Mouse (Mus musculus) spleen, adult 12 weeks (tissue): ENCODE measurements around the gene Tmtc1.

Experiments
- DNase-seq: peaks from one replicate; pipeline ENCODE4 v3.0.0; 2022; ENCODE audit warnings: low spot score

Gene Tmtc1

DNA sequence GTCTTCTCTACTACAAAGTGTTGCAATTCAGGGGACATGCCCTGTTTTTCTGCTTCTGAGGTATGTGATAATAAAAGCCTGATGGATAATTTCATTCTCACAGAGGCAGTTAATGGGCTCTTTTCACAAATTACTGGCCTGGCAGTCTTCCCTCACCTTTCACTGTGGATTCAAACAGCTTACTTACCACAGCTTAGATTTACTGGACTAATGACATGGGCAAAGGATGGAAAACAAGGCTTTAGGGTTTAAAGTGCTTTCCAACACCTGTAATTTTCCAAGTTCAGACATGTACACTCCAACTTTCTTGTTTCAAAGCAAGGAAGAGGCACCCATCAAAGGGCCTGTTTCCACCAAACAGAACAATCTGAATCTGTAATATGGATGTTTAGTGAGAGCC lies 129.1 kb downstream of the Tmtc1 start:
- no peak for DNase-seq

DNA sequence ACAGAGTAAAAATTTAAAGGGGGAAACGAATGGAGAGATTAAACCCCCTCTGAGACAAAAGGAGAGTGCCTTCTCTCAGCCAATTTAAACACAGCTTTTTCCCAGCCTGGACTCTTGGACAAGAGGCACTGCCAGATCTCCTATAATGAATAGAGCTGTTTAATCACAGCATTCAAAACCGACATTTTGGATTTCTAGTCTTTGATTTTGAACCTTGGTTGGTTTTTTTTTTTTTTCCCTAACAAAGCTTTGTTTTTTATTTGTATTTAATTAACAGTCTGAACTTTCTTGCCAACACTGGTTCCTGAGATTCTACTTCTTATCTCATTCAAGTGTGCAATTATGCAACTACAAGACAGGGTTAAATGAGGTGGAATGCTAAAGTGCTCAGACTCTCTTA lies 133.2 kb downstream of the Tmtc1 start:
- DNase-seq: no peak

DNA sequence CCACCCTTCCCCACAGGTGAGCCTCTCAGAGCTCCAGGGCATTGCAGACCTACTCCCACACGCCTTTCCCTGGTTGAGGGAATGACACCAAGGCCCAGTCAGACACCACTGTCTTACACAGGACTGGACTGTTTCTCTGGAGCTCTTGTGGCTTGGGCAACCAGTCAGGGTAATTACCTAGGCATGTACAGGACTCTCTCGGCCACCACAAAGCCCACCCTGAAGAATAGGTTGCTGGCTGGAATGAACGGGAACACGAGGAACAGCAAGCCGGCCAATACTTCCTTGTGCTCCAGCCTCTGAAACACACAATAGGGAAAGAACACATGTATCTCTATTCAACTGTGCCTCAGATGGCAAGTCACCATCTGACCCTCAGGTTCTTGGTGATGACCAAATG lies 138.4 kb downstream of the Tmtc1 start:
- DNase-seq: no peak

- no peak for DNase-seq
These were observed 139.0 kb downstream of the Tmtc1 start for GRCm38 (mm10) chr6:148305191-148305590.

GRCm38 (mm10) chr6:148302261-148302660 lies 141.9 kb downstream of the Tmtc1 start:
- DNase-seq: no peak

DNA sequence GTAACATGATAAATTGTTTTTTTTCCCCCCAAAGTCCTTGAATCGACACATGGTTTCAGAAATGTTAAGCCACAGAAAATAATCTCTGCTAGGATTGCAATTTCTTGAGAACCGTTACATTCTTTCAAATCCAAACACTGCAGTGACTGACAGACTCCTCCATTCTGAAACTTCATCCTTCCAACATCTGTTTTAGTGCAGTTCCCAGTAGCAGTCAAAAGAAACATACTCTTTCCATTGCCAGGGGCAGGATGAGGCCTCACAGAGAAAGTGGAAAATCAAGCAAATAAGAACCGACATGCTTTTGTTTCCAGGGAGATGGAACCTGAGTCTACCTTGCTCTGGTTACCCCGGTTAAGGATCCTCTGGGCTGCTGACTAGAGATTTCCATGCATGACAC lies 147.1 kb downstream of the Tmtc1 start:
- no peak for DNase-seq

- no peak for DNase-seq
These were observed 147.8 kb downstream of the Tmtc1 start for GRCm38 (mm10) chr6:148296418-148296817.

DNA sequence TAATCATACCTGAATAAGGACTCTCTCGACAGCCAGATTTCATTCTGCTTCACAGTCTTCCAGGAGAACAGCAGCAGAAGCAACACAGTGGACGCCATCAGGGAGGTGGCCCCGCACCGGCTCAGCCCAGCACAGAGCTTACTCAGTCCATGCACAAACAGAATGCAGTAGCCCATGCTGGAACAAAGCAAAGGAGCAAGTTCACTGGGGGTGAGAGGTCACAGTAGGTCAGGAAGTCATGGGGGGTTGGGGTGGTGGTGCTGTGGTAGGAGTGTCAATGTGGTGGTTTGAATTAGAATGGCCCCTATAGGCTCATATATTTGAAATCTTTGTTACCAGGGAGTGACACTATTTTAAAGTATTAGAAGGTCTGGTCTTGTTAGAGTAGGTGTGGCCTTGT lies 149.7 kb downstream of the Tmtc1 start:
- DNase-seq: no peak

- no peak for DNase-seq
These were observed 153.3 kb downstream of the Tmtc1 start for GRCm38 (mm10) chr6:148290865-148291264.

DNA sequence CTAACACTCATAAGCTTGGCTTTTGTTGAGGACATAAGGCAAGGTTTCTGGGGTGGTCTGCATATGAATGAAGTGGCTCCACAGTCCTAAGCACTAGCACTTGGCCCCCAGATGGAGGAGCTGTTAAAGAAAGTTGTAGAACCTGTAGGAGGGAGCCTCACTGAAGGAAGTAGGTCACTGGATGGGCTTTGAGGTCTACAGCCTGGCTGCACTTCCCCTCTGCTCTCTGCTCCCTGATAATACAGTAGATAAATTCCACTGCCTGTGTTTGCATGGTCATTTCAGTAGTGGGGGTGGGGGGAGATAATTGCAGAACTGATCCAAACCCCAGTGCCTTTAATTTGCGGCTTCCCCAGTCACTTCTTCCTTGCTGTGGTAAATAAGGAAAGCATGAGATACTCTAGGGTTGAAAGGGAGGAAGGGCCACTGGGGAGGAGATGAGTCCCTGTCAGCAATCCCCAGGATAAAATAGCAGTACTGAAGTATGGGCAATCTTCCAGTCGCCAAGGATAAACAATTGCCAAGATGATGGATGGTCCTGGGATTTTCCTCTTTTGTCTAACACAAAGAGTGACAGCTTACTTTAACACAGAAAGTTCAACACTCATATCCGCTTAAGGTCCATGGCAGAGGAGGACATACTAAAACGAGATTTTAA lies 160.8 kb downstream of the Tmtc1 start:
- DNase-seq: no peak

DNA sequence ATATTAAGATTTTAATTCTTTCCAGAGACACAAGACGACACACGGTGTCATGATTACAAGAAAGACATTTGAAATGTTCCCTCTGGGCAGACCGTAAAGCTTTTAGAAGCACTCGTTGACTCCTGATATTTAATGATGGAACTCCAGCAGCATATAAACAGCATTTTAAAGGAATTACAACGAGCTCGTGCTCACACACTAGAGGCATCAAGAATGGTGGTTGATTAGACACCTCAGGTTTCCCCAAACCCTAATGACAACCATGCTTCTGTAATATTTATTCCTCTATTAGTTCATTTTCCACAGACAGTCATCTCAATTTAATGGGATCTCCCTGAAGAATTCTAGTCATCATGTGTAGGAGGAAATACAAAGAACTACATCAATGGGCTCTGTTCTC lies 164.9 kb downstream of the Tmtc1 start:
- no peak for DNase-seq

DNA sequence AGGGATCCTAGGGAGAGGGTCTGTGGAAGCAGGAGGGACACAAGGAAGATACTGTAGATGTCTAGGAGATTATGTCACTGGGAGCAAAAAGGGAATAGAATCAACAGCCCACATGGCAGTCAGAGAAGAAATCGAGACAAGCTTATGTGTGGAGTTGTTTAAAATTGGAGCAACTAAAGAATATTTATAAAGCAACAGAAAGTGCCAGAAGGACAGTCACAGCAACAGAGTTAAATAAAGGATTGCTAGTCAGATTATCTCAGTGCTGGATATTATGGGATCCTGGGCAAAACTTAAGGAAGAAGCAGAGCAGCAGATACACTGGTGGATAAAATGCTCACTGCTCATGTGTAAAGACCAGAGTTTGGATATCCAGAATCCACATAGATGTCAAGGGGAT lies 167.8 kb downstream of the Tmtc1 start:
- no peak for DNase-seq

GRCm38 (mm10) chr6:148275046-148275445 lies 169.1 kb downstream of the Tmtc1 start:
- DNase-seq: no peak

DNA sequence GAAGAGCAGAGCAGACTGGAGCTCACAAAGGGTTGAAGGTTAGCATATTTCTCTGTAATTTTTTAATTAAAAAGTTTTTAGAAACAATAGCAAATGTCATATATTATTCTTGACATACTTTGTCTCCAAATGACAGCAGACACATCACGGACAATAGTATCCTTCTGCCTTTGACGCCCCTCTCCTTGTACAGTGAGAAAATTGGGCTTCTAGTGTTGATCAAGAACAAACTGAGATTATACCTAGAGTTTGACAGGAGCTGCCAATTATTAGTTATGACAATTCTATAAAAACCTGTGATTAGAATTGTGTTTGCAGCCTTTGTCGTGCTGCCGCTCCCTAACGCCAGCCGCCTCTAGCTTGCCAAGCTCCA lies 183.5 kb downstream of the Tmtc1 start:
- no peak for DNase-seq

- no peak for DNase-seq
These were observed 184.0 kb downstream of the Tmtc1 start for GRCm38 (mm10) chr6:148259979-148260728.

- no peak for DNase-seq
These were observed 185.1 kb downstream of the Tmtc1 start for GRCm38 (mm10) chr6:148259074-148259473.

- DNase-seq: no peak
These were observed 186.4 kb downstream of the Tmtc1 start for GRCm38 (mm10) chr6:148257805-148258204.

- DNase-seq: no peak
These were observed 188.1 kb downstream of the Tmtc1 start for GRCm38 (mm10) chr6:148256109-148256508.

DNA sequence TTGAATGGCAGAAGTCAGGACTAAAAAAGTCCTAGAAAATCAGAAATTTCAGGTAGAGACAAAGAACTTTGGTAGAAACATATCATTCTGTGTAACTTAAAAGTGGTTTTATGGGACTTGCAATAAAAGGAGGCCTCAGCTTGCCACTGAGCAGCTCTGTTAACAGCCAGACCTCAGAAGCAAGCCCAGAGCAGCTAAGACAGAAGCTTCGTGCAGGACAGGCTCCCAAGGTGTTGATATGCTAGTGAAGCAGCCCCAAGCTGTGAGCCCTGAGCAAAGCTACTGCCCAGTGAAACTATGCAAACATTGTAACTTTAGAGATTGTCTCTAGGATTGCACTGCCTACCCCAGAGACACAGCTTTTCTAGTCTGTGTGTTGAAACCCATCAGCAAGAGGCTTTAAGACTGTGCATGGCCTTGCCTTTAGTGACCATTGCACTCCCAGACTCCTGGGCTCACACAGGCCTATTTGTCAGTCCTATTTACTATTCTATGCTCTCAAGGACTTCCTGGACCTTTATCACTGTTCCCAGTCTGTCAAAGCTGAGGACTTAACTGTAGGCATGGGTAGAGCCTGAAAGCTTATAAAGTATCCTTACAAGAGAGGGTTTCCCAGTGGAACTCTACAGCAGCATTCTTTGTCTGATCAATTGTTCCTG lies 188.7 kb downstream of the Tmtc1 start:
- no peak for DNase-seq

- DNase-seq: no peak
These were observed 195.0 kb downstream of the Tmtc1 start for GRCm38 (mm10) chr6:148249221-148249620.

DNA sequence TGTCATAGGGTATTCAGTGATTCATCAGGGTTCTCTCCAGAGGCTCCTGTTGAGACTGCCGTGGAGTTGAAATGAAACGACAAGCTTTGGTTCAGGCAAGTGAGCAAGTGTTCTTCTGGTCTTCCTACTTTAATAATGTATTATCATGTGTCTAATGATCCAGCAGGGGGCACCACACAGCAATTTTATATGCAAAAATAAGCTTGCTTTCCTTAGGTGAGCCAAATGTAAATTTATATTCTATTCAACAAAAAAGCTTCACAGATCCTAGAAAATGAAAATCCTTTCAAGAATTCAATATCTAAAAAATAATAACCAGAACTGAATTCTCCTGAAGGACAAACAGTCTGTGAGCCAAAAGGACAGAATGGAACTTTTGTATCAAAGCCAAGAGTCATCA lies 195.6 kb downstream of the Tmtc1 start:
- no peak for DNase-seq

- no peak for DNase-seq
These were observed 197.6 kb downstream of the Tmtc1 start for GRCm38 (mm10) chr6:148246544-148246943.

DNA sequence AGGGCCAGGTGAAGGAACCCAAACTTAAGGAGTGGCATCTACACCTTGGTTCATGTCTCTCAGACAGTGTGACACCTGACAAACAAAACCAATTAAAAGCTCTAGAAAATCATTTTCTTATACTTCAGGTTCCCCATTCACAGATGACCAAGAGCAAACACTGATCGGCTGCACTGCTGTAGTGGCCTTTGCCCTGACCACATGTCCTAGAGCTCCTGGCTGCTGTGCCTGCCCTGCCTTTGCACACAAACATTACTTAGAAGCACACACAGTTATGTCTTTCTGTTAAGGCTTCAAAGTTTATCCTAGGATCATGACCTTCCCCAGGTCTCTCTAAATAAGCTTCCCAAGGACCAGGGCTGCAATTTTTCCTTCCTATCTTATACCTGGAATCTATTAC lies 199.4 kb downstream of the Tmtc1 start:
- DNase-seq: no peak
